Mouse (Mus musculus): ENCODE data around the gene Abcc6. TPM values are rescaled to one million over a fixed set of nuclear protein-coding genes. Genes with fewer than 3 reads are reported as not detected.

The Abcc6 gene
- total and polyA plus RNA-seq, 3 experiments, result 2.2 to 10.5 (median 6.4) TPM

- dilution Hi-C loops (cut with MboI; ENCODE audit: extremely low pct_ligation_motif_present, extremely low pct_unique_long_range_greater_than_20kb, low sequenced_read_pairs), result no loop called here
- H3K9ac ChIP-seq (ENCODE audit: insufficient read depth, low read depth), result no peak overlapping the region
- TF ChIP-seq PAX5 (IDR thresholded peaks at IDR 0.05; ENCODE audit: low read length) (no peak), BHLHE40 (IDR thresholded peaks at IDR 0.05; ENCODE audit: low read depth, low read length) (no peak), ZNF384 (IDR thresholded peaks at IDR 0.05; ENCODE audit: low read depth, low read length) (no peak), E2F4 (IDR thresholded peaks at IDR 0.05; ENCODE audit: insufficient replicate concordance, low read depth, low read length) (no peak), EP300 (IDR thresholded peaks at IDR 0.05; ENCODE audit: low read length) (no peak), TCF12 (IDR thresholded peaks at IDR 0.05; ENCODE audit: low read depth, low read length) (no peak), SIN3A (IDR thresholded peaks at IDR 0.05; ENCODE audit: low read length) (no peak), ETS1 (conservative IDR thresholded peaks at IDR 0.05; ENCODE audit: low read depth, low read length) (no peak), MYC (IDR thresholded peaks at IDR 0.05; ENCODE audit: low read depth, low read length) (no peak), JUND (conservative IDR thresholded peaks at IDR 0.05; ENCODE audit: low read depth, low read length) (no peak), ZC3H11A (IDR thresholded peaks at IDR 0.05; ENCODE audit: low read depth, low read length) (no peak)
- H3K27me3 ChIP-seq (replicated peaks), result no peaks in the 10 kb centered on the region
- no peaks in the 10 kb centered on the region for H3K4me1 ChIP-seq (ENCODE audit: control insufficient read depth in 1 of 2, insufficient read depth in 2 of 2)
- no peak overlapping the region for H3K4me2 ChIP-seq (ENCODE audit: insufficient read depth, low read depth, poor library complexity, severe bottlenecking)
- no peak overlapping the region for H3K27ac ChIP-seq (ENCODE audit: insufficient read depth, low read depth)
- no peaks in the 10 kb centered on the region for H3K79me2 ChIP-seq (replicated peaks; ENCODE audit: control insufficient read depth, extremely low read depth, insufficient read depth, poor library complexity, severe bottlenecking)
- in situ Hi-C loops (cut with MboI; ENCODE audit: low pct_ligation_motif_present, low pct_unique_long_range_greater_than_20kb, low sequenced_read_pairs), result loop anchor here (10.0 kb wide), 1 partner anchor 194 kb away; no protein-coding TSS in a partner anchor
- no peaks in the 10 kb centered on the region for H3K36me3 ChIP-seq (replicated peaks in 1 of 2; ENCODE audit: control insufficient read depth in 1 of 2, insufficient read depth in 1 of 2, low read length in 1 of 2)
- no peak for DNase-seq (ENCODE audit: extremely low read depth)
- peaks cover 41% of the 10 kb centered on the region for H3K9me3 ChIP-seq (replicated peaks; ENCODE audit: low read length)
- H3K4me3 ChIP-seq (replicated peaks in 1 of 3; ENCODE audit: low read depth in 2 of 3, low read length in 2 of 3, poor library complexity in 1 of 3), result no peak overlapping the region
Observed at GRCm38 (mm10) chr7:45928626-45929295, 101.3 kb downstream of the Abcc6 start.

GRCm38 (mm10) chr7:45924429-45924816, 105.7 kb downstream of the Abcc6 start:
- Histone ChIP-seq H3K9ac (ENCODE audit: insufficient read depth, low read depth) (no peak overlapping the region), H3K27ac (ENCODE audit: insufficient read depth, low read depth) (no peak overlapping the region), H3K27me3 (replicated peaks) (no peaks in the 10 kb centered on the region), H3K4me3 (replicated peaks in 1 of 3; ENCODE audit: low read depth in 2 of 3, low read length in 2 of 3, poor library complexity in 1 of 3) (no peak overlapping the region), H3K36me3 (replicated peaks in 1 of 2; ENCODE audit: control insufficient read depth in 1 of 2, insufficient read depth in 1 of 2, low read length in 1 of 2) (peaks cover 0 to under 1% of the 10 kb centered on the region in 2 experiments), H3K4me2 (ENCODE audit: insufficient read depth, low read depth, poor library complexity, severe bottlenecking) (no peak overlapping the region), H3K9me3 (replicated peaks; ENCODE audit: low read length) (peaks cover 29% of the 10 kb centered on the region), H3K4me1 (ENCODE audit: control insufficient read depth in 1 of 2, insufficient read depth in 2 of 2) (peaks cover 0 to 41% of the 10 kb centered on the region in 2 experiments; a peak in 3 of 4 replicates), H3K79me2 (replicated peaks; ENCODE audit: control insufficient read depth, extremely low read depth, insufficient read depth, poor library complexity, severe bottlenecking) (no peaks in the 10 kb centered on the region)
- dilution Hi-C loops (cut with MboI; ENCODE audit: extremely low pct_ligation_motif_present, extremely low pct_unique_long_range_greater_than_20kb, low sequenced_read_pairs), result no loop called here
- in situ Hi-C loops (cut with MboI; ENCODE audit: low pct_ligation_motif_present, low pct_unique_long_range_greater_than_20kb, low sequenced_read_pairs), result loop anchor here (10.0 kb wide), 1 partner anchor 190 kb away; no protein-coding TSS in a partner anchor
- TF ChIP-seq USF2 (conservative IDR thresholded peaks at IDR 0.05; ENCODE audit: low read depth, low read length) (no peak), NRF1 (IDR thresholded peaks at IDR 0.05; ENCODE audit: low read depth, low read length) (no peak), RAD21 (IDR thresholded peaks at IDR 0.05; ENCODE audit: low read depth, low read length) (no peak), RCOR1 (conservative IDR thresholded peaks at IDR 0.05; ENCODE audit: low read depth, low read length) (no peak), ELF1 (IDR thresholded peaks at IDR 0.05; ENCODE audit: low read depth, low read length) (no peak), IRF4 (IDR thresholded peaks at IDR 0.05; ENCODE audit: low read depth, low read length) (no peak), SIN3A (IDR thresholded peaks at IDR 0.05; ENCODE audit: low read length) (no peak), GABPA (IDR thresholded peaks at IDR 0.05; ENCODE audit: insufficient replicate concordance, low read depth, low read length) (no peak), TCF12 (IDR thresholded peaks at IDR 0.05; ENCODE audit: low read depth, low read length) (no peak), JUN (IDR thresholded peaks at IDR 0.05; ENCODE audit: insufficient read depth, low read depth, low read length) (no peak), BHLHE40 (IDR thresholded peaks at IDR 0.05; ENCODE audit: low read depth, low read length) (no peak), ZKSCAN1 (IDR thresholded peaks at IDR 0.05; ENCODE audit: borderline replicate concordance, low read depth, low read length) (no peak), PAX5 (IDR thresholded peaks at IDR 0.05; ENCODE audit: low read length) (no peak), MAFK (IDR thresholded peaks at IDR 0.05; ENCODE audit: insufficient replicate concordance, low read length) (no peak), KAT2A (IDR thresholded peaks at IDR 0.05; ENCODE audit: insufficient replicate concordance, low read length) (no peak), JUND (conservative IDR thresholded peaks at IDR 0.05; ENCODE audit: low read depth, low read length) (no peak), NELFE (IDR thresholded peaks at IDR 0.05; ENCODE audit: low read depth, low read length) (no peak)
- DNase-seq (ENCODE audit: extremely low read depth), result no peak
